Mouse (Mus musculus): ENCODE data around the gene Krtap13-1.

DNA sequence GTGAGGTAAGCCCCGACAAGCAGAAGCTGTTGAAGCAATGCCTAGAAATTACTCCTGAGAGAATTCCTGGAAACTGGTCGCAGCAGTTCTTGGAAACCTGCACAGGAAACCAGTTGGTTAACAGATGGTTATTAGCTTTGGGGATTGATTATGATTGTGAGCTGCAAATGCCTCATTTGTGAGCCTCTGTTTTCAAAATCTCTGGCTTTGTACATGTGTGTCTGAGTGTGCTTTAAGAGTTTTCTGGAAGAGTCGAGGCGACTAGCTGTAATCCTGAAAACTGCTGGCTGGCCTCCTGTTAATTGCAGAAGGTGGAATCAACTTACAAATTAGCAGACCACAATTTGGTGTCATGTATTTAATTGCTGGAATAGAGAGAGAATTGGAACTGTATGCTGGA lies 19.3 kb downstream of the Krtap13-1 start:
- TF ChIP-seq CTCF (IDR thresholded peaks at IDR 0.05; ENCODE audit: low read depth): no peak
- no peak for TF ChIP-seq EP300 (IDR thresholded peaks at IDR 0.05; ENCODE audit: low read depth)

Measured in liver, postnatal 0 days (tissue).